Mouse (Mus musculus) large intestine, adult 2 months (tissue): Measurements from ENCODE around the gene Catip. TPM values are rescaled to one million over a fixed set of nuclear protein-coding genes. Genes with fewer than 3 reads are reported as not detected.

Source experiments
- DNase-seq: peaks from one replicate; pipeline ENCODE4 v3.0.0-alpha.2; 2012; ENCODE audit warnings: low read depth, low spot score
- WGBS: fragments of 180-500 bp; shearing (Covaris S2); methylation state at CpG from one replicate; pipeline ENCODE4 v1.1.7; 2018; 5-methylcytosine and 5-hydroxymethylcytosine counted together
- polyA plus RNA-seq: library from polyadenylated mRNA; depleted of rRNA; stranded (reverse); fragments of >200 nt; gene quantifications from 2 replicates; pipeline ENCODE4 v1.2.3, GENCODE M21; 2012

Catip gene
- polyA plus RNA-seq, 1 experiment = 0.24 TPM

DNA sequence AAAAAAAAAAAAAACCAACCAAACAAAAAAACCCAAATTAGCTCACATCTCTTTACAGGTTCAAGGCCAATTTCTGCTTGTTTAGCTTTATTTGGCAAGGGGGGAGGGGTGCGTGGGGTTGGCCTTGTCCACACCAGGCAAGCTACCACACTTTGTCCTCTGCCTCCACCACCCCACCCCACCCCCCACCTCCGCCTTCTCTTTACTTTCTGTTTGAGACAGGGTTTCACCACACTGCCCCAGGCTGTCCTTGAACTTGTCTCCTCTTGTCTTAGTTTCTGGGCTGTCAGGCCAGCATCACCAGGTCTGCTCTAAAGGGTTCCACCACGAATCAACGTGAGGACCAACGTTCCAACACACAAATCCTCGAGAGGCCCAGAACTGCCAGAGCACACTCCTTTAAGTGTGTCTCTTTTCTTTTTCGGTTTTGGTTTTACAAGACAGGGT lies 17.2 kb downstream of the Catip start:
- 71% methylated on average over 7 of the region's 7 CpGs for WGBS
- no peak for DNase-seq

DNA sequence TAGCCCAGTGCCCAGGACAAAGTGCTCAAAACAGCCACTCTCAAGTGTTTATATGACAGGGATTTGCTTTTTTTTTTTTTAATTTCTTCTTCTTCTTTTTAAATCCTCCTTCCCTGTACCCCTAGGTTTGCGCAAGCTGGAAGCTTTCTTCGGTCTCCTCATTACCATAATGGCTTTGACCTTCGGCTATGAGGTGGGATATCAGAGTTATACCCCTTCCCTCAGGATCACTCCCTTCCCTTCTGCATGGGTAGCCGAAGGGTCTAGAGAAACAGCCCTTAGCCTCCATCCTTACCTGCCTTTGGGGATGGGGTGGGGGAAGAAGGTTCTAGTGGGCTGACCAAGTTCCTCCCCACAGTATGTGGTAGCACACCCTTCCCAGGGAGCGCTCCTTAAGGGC lies 18.6 kb downstream of the Catip start:
- 88% methylated on average over 5 of the region's 5 CpGs for WGBS
- no peak for DNase-seq

DNA sequence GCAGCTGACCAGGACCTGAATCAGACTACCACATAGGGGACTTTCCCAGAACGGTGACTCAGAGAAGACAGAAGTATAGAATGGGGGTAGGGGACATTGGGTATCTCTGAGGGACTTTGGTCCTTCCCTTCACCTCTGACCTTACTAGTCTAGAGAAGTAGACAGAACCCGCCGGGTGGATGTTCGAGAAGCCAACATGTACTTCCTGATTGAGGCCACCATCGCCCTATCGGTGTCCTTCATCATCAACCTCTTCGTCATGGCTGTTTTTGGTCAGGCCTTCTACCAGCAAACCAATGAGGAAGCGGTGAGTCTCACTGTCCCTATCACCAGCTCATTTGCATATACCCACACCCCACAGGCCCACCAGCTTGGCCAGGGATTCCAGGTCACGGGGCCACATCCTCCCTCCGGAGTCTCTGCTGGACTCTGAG lies 19.7 kb downstream of the Catip start:
- 87% methylated on average over 10 of the region's 10 CpGs for WGBS
- no peak for DNase-seq

DNA sequence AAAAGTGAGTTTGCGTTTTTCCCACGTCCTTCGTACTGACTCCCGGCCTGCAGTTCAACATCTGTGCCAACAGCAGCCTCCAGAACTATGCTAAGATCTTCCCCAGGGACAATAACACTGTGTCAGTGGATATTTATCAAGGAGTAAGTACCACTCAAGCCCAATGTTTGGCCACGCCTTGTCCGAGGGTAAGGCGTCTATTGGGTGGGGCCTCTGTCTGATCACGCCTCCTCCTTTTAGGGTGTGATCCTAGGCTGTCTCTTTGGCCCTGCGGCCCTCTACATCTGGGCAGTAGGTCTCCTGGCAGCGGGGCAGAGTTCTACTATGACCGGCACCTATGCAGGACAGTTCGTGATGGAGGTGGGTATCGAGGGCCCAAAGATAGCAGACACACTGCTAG lies 21.5 kb downstream of the Catip start:
- WGBS = 62% methylated on average over 13 of the region's 13 CpGs
- no peak for DNase-seq

DNA sequence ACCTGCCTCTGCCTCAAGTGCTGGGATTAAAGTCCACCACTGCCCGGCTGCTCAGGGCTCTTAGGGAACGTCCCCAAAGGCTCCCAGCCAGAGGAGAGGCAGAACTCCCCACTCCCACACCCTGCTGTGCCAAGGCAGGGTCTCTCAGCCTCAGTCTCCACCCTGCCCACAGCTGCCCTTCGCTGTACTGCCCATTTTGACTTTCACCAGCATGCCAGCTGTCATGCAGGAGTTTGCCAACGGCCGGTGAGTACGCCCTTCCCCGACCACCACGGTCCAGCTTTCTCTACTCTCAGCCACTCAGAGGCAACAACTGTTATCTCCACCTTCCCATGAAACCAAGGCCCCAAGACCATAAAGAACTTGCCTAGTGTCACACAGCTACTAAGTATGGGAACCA lies 22.6 kb downstream of the Catip start:
- 66% methylated on average over 8 of the region's 8 CpGs for WGBS
- DNase-seq = no peak

DNA sequence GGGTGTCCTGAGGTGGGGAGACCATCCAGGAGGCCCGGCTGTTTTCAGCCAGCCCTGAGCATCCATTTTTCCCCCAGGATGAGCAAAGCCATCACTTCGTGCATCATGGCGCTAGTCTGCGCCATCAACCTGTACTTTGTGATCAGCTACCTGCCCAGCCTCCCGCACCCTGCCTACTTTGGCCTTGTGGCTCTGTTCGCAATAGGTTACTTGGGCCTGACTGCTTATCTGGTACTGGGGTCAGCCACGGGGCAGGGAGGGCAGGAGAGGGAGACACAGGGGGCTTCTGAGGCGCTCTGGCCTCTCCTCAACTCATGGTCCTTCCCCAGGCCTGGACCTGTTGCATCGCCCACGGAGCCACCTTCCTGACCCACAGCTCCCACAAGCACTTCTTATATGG lies 23.2 kb downstream of the Catip start:
- 93% methylated on average over 10 of the region's 10 CpGs for WGBS
- DNase-seq = no peak

DNA sequence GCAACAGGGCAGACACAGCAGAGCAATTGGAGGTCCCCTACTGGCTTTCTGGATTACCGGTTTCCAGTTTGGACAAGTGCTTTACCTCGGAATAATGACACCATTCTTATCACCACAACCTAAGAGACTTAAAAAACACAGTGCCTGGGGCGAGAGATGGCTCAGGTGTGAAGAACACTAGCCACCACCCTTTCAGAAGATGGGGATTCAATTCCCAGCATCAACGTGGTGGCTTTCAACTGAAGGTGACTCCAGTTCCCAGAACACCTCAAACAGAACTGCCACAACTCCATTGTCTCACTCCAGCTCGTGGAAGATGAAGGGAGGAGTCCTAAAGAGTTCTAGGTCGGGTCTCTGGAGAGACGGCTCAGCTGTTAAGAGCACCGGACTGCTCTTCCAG lies 23.6 kb downstream of the Catip start:
- 89% methylated on average over 8 of the region's 8 CpGs for WGBS
- no peak for DNase-seq

DNA sequence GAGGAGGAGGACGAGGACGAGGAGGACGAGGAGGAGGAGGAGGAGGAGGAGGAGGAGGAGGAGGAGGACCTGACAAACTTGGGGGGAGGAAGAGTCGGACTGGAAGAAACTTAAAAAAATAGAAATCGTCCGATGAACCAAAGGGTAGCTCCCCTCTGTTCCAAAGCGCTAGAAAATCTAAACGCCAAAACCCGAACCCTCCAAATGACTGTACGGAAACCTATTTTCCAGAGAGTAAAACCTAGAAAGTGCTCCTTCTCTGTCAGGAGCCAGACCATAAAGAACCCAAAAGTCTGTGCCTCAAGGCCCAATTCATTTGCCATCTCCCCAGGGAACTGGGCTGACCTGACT lies 24.4 kb downstream of the Catip start:
- no peak for DNase-seq

DNA sequence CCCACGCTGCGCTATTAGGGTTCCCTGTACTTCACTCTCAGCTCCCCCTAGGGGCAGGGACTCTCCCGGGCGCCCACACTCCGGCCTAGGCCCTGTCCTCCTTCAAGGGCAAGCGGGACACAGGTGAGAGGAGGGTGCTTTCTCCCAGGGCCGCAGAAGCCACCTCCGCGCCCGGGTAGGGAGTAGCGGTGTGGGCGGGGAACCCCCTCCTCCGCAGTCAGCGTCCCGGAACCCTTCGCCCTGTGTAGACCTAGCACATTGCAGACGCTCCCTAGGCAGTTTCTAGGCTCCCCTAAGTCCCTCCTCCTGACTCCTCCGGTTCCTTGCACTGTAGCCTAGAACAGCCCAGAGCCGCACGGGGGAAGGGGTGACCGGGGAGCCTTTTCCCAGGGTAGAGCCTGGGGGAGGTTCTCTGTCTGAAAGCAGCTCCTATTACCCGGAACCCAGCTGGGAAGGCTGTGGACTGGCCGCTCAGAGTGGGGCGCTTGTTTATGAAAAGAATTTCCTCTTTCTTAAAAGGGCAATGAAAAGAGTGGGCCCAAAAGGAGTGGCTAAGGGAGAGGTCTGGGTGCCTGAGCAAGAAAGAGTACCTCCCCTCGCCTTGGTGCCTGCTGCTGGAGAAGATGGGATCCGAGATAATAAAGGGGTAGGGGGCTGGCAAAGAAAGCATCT lies 24.9 kb downstream of the Catip start:
- under 1% methylated on average over 26 of the region's 26 CpGs for WGBS

More for the DNA sequence above, 24.4 kb downstream of the Catip start:
- WGBS = 19% methylated on average over 10 of the region's 10 CpGs

DNA sequence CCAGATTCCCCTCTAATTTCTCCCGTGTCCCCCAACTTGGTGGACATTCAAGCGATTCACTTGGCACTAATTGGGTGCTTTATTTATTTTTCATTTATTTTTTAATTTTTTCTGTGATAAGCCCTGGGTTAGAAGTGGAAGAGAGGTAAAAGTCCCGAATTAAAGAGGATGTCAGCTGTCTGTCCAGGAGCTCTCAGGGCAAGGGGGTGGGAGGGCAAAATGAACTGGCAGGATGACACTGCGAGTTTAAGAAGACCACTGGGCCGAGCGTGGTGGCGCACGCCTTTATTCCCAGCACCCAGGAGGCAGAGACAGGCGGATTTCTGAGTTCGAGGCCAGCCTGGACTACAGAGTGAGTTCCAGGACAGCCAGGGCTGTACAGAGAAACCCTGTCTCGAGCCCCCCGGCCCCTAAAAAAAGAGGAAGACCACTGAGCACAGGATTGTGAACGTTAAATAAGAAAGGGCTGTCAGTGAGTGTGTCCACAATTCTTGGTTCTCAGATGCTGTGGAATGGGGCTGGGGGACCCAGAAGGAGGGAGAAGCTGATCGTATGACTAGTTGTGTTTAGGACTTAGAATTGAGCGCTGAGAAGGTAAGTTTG lies 25.6 kb downstream of the Catip start:
- DNase-seq = no peak
- WGBS = 47% methylated on average over 15 of the region's 15 CpGs

More for the DNA sequence above, 24.9 kb downstream of the Catip start:
- no peak for DNase-seq

DNA sequence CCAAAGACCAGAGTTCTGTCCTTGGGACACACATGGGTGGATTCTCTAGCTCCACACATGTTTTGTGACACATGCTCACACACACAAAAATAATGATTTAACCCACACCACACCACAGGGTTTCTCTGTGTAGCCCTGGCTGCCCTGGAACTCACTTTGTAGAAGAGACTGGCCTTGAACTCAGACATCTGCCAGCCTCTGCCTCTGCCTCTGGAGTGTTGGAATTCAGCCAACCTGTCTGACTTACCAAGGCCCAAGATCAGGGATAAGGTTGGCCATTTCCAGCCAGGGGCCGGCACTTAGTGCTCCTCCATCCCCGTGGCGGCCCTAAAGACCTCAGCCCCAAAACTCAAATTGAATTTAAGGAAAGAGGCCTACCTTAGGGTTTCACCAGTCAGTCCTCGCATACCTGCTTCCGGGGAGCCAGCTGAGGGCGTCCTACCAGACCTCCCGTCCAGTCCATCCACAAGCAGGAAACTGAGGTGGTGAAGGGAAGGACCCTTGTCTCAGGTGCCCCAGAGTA lies 26.6 kb downstream of the Catip start:
- DNase-seq = no peak
- 89% methylated on average over 7 of the region's 7 CpGs for WGBS

DNA sequence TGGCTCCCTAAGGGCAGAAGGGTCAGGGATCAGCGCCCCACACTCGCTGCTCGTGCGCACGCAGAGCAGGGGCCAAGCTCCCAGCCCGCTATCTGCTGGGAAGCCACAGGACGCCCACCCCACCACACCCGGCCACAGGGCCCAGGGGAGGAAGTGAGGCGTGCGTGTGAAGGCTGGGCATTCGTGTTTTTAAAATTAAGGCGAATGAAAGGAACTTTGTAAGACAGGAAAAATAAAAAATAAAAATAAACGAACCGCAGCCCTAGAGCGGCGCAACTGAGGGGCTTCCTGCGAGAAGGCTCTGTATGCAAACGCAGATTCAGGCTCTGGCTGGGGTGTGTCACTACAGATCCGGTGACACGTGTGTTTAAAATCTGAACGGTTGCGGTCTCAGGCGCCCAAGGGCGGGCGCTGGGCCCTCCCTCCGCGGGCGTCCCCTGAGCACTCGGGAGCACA lies 28.0 kb downstream of the Catip start:
- no peak for DNase-seq
- WGBS = 19% methylated on average over 29 of the region's 29 CpGs

DNA sequence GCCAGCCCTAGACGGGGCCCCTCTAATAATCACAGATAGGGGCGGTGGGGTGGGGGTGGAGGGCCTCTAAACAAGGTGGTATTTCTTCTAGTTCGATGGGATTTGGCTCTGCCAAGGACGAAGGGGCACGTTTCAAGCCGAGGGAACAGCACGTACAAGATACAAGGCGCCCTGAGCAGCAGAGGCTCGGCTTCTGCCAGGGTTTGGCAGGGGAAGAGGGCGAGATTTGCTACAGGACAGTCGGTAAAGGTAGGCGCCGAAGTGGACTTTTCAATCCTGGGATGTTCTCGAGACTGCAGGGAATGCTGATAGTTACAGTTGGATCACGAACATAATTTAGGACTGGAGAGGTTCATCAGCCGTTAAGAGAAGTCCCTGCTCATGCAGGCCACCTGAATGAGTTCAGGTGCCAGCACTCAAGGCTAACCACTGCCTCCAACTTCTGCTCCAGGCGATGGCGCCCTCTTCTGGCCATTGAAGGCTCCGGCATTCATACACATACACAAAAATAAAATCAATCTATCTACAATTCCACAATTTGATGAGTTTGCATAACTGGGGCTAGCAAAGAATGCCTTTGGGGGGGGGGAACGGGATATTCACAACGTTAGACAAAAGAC lies 28.5 kb downstream of the Catip start:
- no peak for DNase-seq

DNA sequence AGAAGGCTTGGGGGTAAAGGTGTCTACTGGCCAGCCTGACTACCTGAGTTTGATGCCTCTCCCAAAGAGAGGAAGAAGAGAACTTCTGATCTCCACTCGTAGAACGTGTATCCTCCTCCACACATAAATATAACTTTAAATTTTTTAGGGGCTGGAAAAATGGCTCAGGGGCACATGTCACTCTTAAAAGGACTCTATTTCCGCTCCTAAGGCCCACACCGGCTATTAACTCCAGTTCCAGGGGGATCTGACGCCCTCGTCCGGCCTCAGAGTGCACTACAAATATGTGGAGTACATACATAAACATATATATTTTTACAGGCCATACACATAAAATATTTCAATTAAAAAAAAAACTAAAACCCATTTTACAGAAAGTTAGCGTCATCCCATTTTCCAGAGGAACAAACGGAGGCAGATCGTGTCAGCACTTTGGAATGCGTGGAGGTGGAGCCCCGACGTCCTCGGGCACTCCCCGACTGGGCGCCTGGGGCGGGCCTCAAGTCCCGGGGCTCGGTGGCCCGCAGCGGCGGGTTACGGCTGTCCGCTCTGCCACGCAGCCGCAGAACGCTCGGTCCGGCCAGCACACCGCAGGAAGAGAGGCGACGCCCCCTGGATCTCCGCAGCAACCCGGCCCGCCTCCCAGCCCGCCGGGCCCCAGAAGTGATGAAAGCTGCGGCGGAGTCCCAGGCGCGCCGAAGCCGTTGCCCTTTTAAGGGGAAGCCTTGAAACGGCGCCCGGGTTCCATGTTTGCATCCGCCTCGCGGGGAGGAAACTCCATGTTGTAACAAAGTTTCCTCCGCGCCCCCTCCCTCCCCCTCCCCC lies 29.2 kb downstream of the Catip start, which contains the start of gene Ctdsp1:
Gene Ctdsp1, plus strand, starts transcription at position 586 of the 825 bp plus-strand sequence.
- WGBS = 3% methylated on average over 51 of the region's 51 CpGs
- DNase-seq = no peak

More for the DNA sequence above, 28.5 kb downstream of the Catip start:
- 4% methylated on average over 21 of the region's 21 CpGs for WGBS

DNA sequence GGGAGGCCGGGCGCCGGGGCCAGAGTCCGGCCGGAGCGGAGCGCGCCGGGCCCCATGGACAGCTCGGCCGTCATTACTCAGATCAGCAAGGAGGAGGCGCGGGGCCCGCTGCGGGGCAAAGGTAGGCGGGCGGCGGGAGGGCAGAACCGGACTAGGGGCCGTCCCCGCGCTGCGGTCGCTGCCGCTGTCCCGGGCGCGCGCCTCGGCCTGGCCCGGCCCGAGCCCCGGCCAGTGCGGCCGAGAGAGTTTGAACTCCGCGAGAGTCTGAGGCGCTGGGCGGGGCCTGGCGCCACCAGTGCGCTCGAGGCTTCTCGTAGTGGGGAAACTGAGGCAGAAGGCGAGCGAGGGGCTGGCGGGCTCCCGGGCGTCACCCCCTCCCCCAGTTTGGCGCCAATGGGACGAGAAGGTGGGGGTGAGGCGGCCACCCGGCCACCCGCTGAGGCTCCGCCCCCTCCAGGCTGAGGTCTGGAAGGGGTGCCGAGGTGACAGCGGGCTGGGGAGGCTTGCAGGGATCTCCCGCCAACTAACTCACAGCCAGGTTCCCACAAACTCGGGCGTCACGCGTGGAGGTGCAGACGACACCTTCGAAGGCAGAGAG lies 30.0 kb downstream of the Catip start:
- WGBS = under 1% methylated on average over 54 of the region's 63 CpGs
- no peak for DNase-seq

DNA sequence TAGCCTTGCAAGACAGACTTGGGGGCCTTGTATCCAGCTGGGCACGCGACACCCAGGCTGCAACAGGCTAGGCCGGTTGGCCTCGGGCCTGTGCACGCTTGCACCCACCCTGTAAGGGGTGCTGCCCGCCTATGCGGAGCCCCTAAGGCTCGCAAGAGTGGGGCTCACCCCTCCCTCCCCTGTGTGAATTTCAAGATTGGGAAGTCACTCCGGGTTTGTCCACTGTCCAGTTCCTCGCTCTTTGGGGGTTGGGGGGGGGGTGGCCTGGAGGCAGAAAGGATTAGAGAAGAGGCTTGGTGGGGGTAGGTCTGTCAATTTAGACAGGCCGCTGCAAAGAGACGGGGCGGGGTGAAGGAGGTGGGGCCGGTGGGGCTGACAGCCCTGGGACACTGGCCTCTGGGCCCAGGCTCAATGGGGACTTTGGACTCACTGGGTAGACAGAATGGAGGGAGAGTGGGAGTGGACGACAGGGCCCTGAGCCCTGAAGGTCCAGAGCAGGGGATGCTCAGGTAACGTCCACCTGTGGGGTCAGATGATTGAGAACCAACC lies 30.6 kb downstream of the Catip start:
- WGBS = 1% methylated on average over 16 of the region's 16 CpGs
- DNase-seq = no peak

DNA sequence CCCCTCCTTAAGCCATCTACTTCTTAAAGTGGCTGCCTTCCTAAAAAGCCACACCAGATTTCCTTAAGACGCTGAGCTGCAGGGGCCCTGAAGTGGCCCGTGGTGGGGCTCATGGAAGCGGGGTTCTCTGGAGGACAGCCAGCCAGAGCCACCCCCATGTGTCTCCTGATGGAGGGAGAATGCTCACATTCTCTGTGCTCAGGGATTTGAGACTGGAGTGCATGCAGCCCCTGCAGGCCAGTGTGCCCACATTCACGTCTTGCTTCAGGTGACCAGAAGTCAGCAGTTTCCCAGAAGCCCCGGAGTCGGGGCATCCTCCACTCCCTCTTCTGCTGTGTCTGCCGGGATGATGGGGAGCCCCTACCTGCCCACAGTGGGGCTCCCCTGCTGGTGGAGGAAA lies 31.1 kb downstream of the Catip start:
- WGBS = 15% methylated on average over 7 of the region's 7 CpGs
- no peak for DNase-seq

DNA sequence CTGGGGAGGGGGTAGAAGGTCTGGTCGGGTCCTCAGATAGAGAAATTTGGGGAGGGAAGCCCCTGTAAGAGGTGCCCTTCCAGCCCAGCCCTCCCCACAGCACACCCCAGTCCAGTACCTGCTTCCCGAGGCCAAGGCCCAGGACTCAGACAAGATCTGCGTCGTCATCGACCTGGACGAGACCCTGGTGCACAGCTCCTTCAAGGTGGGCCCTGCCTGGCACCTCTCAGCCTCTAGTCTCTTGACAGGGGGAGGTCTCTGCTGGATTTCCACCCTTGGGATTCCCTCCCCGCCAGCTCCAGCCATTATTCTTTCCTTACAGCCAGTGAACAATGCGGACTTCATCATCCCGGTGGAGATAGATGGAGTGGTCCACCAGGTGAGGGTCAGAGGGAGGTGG lies 31.8 kb downstream of the Catip start:
- WGBS = 77% methylated on average over 9 of the region's 9 CpGs

DNA sequence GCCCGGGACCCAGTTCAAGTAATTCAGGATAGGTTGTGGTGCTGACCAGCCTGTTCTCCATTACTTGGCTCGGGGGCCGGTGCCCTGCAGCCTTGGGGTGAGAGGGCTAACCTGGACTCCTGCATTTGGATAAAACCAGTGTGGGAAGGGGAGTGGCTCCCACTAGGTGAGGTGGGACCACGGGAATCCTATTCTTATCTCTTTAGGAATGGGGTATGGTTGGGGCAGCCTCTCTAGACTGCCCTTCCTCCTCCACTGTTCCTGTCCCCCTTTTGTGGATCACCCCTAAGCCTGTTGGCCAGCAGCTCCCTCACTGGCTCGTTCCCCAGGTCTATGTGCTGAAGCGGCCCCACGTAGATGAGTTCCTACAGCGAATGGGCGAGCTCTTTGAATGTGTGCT lies 32.4 kb downstream of the Catip start:
- WGBS = 87% methylated on average over 9 of the region's 9 CpGs
- no peak for DNase-seq

More for the DNA sequence above, 31.8 kb downstream of the Catip start:
- DNase-seq = no peak
